Mouse (Mus musculus) kidney, postnatal 0 days (tissue): Measurements from ENCODE around the gene Tas2r119. TPM values are rescaled to one million over a fixed set of nuclear protein-coding genes. Genes with fewer than 3 reads are reported as not detected.
"Not testable (repeated sequence)": the region's sequence is repeated elsewhere in the genome, so short reads cannot be mapped to it uniquely, and the experiment has no call there.

ENCODE experiments used
- ATAC-seq: fragments of 200-750 bp; cut with Nextera tagmentation; replicated peaks from 2 replicates; pipeline ENCODE4 v1.8.0; 2017; ENCODE audit warnings: low read depth, moderate number of reproducible peaks, moderate TSS enrichment, moderate library complexity; ENCODE audit not compliant: low FRiP score
- DNase-seq: peaks from one replicate; pipeline ENCODE4 v3.0.0-alpha.2; 2016; ENCODE audit warnings: low spot score
- H3K27ac ChIP-seq: fragments of 300-500 bp; sonication (generic); 2 replicates; pipeline ENCODE4 v1.5.1; 2014; ENCODE audit warnings: mild to moderate bottlenecking
- H3K27me3 ChIP-seq: fragments of 300-500 bp; sonication (generic); 2 replicates; pipeline ENCODE4 v1.6.1; 2014; ENCODE audit warnings: low read length, mixed read lengths; ENCODE audit not compliant: insufficient read depth
- H3K36me3 ChIP-seq: fragments of 300-500 bp; sonication (generic); 2 replicates; pipeline ENCODE4 v1.6.1; 2014; ENCODE audit warnings: low read length, mixed read lengths; ENCODE audit not compliant: insufficient read depth
- H3K4me1 ChIP-seq: fragments of 300-500 bp; sonication (generic); replicated peaks from 2 replicates; pipeline ENCODE4 v1.6.1; 2014; ENCODE audit warnings: antibody characterized with exemption, low read length, mixed read lengths; ENCODE audit not compliant: insufficient read depth
- H3K4me2 ChIP-seq: fragments of 300-500 bp; sonication (generic); 2 replicates; pipeline ENCODE4 v1.6.1; 2014; ENCODE audit warnings: mild to moderate bottlenecking, low read length, moderate library complexity, mixed read lengths
- H3K4me3 ChIP-seq: fragments of 300-500 bp; sonication (generic); replicated peaks from 2 replicates; pipeline ENCODE4 v1.5.1; 2014; ENCODE audit warnings: low read depth, low read length
- H3K9ac ChIP-seq: fragments of 300-500 bp; sonication (generic); 2 replicates; pipeline ENCODE4 v1.6.1; 2014; ENCODE audit warnings: low read depth, low read length
- H3K9me3 ChIP-seq: fragments of 300-500 bp; sonication (generic); replicated peaks from 2 replicates; pipeline ENCODE4 v1.6.1; 2016; ENCODE audit warnings: low read length, inconsistent platforms, mixed read lengths
- CTCF ChIP-seq: IDR thresholded peaks from 2 replicates; pipeline ENCODE4 v1.5.1; 2016; ENCODE audit warnings: antibody characterized with exemption, low read depth, mild to moderate bottlenecking, moderate library complexity
- WGBS: fragments of 180-500 bp; shearing (Covaris S2); extraction: QIAGEN DNeasy Blood & Tissue Kit; methylation state at CpG from one replicate; pipeline ENCODE4 v1.1.7; 2014; 5-methylcytosine and 5-hydroxymethylcytosine counted together
- polyA plus RNA-seq: library from polyadenylated mRNA; unstranded; fragments of >200 nt; fragmentation: Nextera tagmentation; extraction: Ambion mirVana; gene quantifications from 2 replicates; pipeline ENCODE4 v1.2.1, GENCODE M21; 2015

Tas2r119 gene
- polyA plus RNA-seq, 1 experiment from 2014 or later, result not detected

DNA sequence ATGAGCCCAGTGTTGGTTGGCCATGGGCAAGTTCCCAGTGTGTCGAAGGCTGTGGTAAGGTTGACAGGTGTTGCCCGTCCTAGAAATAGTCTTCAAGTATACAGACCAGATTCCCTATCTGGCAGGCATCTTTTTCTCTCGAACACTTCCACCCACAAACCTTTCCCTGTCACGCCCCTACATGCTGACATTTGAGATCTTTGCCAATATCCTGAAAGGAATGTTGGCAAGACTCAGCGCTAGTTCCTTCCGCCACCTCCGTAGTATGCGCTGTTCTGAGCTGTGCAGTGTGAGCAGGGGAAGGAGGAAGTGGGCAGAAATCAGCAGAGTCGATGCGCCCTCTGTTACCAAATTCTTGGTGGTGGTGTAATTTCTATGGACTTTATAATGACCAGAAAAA lies 27.8 kb downstream of the Tas2r119 start:
- Histone ChIP-seq H3K27ac (no peak overlapping the region), H3K4me3 (no peak overlapping the region), H3K4me1 (no peaks in the 10 kb centered on the region), H3K9me3 (no peaks in the 10 kb centered on the region), H3K9ac (no peak overlapping the region), H3K36me3 (no peaks in the 10 kb centered on the region), H3K4me2 (no peak overlapping the region), H3K27me3 (no peaks in the 10 kb centered on the region)
- no peak for TF ChIP-seq CTCF
- DNase-seq, result no peak
- 88% methylated on average over 10 of the region's 10 CpGs for WGBS
- no peak for ATAC-seq

DNA sequence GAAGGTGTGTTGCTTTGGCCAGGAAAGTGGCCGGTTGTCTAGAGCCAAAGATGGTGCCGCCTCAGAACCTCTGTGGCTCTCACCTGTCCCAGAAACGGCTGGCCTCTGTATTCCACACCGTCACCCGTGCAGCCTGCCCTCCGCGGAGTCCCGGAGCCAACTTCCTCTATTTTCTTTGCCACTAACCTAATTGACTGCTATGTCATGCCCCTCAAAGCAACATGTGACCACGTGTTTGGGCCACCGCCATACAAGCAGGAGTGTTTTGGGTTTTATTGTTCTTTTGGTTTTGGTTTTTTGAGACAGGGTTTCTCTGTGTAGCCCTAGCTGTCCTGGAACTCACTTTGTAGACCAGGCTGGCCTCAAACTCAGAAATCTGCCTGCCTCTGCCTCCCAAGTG lies 37.6 kb downstream of the Tas2r119 start:
- not testable (repeated sequence) for H3K4me3 ChIP-seq, ATAC-seq, H3K27ac ChIP-seq, H3K36me3 ChIP-seq, H3K4me1 ChIP-seq, H3K4me2 ChIP-seq, DNase-seq, H3K9me3 ChIP-seq, H3K9ac ChIP-seq, H3K27me3 ChIP-seq
- WGBS, result 95% methylated on average over 10 of the region's 10 CpGs

DNA sequence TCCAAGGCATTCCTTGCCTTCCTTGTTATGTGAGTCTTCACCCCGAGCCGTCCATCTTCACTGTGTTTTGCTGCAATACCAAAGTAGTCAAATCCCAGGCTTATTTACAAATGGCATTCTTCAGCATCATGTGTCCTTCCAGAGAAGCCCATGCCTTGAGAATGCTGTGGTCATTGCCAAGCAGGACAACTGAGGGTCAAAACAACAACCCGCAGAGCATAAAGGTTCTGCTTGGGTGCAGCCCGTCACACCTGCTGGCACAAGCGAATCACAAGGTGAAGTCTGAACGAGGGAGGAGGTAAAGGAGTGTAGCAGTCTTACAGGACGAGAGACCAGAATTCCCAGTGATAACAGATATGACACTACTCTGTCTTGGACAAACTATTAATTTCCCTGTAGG lies 45.9 kb downstream of the Tas2r119 start:
- no peaks in the 10 kb centered on the region for H3K4me1 ChIP-seq
- H3K4me2 ChIP-seq, result no peak overlapping the region
- ATAC-seq (peak; percentile 86), DNase-seq (peak; percentile 34)
- no peaks in the 10 kb centered on the region for H3K9me3 ChIP-seq
- no peak overlapping the region for H3K4me3 ChIP-seq
- H3K9ac ChIP-seq, result no peak overlapping the region
- 49% methylated on average over 7 of the region's 7 CpGs for WGBS
- no peak overlapping the region for H3K27ac ChIP-seq
- no peak for TF ChIP-seq CTCF
- H3K36me3 ChIP-seq, result no peaks in the 10 kb centered on the region
- H3K27me3 ChIP-seq, result no peaks in the 10 kb centered on the region

DNA sequence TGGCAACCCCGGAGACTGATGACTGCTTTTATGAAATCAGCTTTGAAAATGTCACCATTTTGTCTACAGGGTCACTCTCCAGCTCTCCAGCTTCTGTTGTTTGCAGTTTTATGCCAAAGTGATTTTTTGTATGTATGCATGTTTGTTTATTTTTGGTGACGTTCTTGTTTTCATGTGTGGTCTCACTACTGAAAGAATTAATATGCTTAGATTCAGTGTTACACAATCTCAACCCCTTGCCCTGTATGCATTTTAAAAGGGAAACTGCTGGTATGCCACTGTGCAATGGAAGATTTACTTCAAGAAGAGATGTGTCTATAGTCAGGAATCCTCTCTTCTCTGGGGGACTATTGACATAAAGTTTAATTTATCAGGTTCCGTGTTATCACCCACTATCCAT lies 48.3 kb downstream of the Tas2r119 start:
- H3K4me3 ChIP-seq, result no peak overlapping the region
- DNase-seq (peak; percentile 11), ATAC-seq (no peak)
- H3K27ac ChIP-seq, result no peak overlapping the region
- no peak for TF ChIP-seq CTCF
- no peaks in the 10 kb centered on the region for H3K36me3 ChIP-seq
- H3K9me3 ChIP-seq, result no peaks in the 10 kb centered on the region
- H3K9ac ChIP-seq, result no peak overlapping the region
- no peak overlapping the region for H3K4me2 ChIP-seq
- no peaks in the 10 kb centered on the region for H3K4me1 ChIP-seq
- WGBS, result 78% methylated on average over 3 of the region's 3 CpGs
- no peaks in the 10 kb centered on the region for H3K27me3 ChIP-seq

DNA sequence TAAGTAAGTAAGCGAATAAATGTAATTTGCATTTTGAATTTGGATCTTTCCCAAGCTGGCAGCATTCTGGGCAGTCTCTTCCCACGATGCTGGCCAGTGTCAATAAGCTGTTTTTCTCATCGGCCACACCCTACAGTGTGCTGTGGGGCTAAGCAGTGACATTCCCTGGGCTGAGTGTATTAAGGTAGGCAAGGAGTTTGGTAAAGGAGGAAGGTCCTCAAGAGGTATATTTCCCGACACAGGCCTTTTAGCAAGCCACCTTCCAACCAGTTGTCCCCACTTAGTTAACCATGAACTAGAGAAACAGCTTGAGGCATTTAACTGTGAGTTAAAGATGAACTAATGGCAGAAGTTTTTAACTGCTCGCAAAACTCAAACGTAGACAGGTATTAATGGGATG lies 49.3 kb downstream of the Tas2r119 start:
- Histone ChIP-seq H3K4me2 (no peak overlapping the region), H3K36me3 (no peaks in the 10 kb centered on the region), H3K27ac (no peak overlapping the region), H3K9me3 (no peaks in the 10 kb centered on the region), H3K4me3 (no peak overlapping the region), H3K4me1 (no peaks in the 10 kb centered on the region), H3K9ac (no peak overlapping the region), H3K27me3 (no peaks in the 10 kb centered on the region)
- DNase-seq, result peak; percentile 25
- no peak for ATAC-seq
- 67% methylated on average over 6 of the region's 6 CpGs for WGBS
- no peak for TF ChIP-seq CTCF

DNA sequence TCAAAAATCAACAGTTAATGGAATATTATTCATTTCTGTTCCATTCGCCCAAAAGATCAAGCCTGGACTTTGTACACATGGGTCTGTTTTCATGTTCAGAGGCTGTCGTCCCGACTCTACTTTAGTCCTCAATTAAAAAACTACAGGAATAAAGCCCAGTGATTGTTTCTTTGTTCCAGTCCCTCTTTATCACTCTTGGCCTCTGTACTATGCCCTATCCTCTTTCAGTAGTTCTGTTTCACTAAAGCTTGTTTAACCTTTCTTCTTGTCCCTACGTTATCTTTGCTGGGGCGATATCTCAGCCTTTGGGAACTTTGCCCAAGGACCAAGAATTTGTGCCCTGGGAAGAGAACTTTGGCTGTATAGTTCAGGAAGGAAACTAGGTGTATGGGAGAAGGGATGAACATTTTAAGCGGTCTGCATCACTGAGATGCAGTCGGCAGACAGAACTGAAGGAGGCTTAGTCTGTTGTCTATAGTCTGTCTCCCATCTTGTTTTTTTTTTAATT lies 49.9 kb downstream of the Tas2r119 start:
- no peak for DNase-seq
- Histone ChIP-seq H3K27ac (no peak overlapping the region), H3K36me3 (no peaks in the 10 kb centered on the region), H3K4me1 (no peaks in the 10 kb centered on the region), H3K27me3 (no peaks in the 10 kb centered on the region), H3K4me3 (no peak overlapping the region), H3K4me2 (no peak overlapping the region), H3K9me3 (no peaks in the 10 kb centered on the region), H3K9ac (no peak overlapping the region)
- WGBS, result 69% methylated on average over 7 of the region's 7 CpGs
- ATAC-seq, result no peak
- TF ChIP-seq CTCF, result no peak

Other genes starting within 250 kb of the Tas2r119 start
- 21.0 and 22.1 TPM in 2 replicates for gene Sema5a, start 67.5 kb downstream of the Tas2r119 start, polyA plus RNA-seq